Mouse (Mus musculus) liver, adult (tissue): ENCODE measurements around the gene Trf.

Source experiments
- GATA4 ChIP-seq: IDR thresholded peaks from 2 replicates; pipeline ENCODE4 v1.6.1; 2014; ENCODE audit warnings: mild to moderate bottlenecking, low read length; ENCODE audit not compliant: insufficient replicate concordance

Gene Trf

DNA sequence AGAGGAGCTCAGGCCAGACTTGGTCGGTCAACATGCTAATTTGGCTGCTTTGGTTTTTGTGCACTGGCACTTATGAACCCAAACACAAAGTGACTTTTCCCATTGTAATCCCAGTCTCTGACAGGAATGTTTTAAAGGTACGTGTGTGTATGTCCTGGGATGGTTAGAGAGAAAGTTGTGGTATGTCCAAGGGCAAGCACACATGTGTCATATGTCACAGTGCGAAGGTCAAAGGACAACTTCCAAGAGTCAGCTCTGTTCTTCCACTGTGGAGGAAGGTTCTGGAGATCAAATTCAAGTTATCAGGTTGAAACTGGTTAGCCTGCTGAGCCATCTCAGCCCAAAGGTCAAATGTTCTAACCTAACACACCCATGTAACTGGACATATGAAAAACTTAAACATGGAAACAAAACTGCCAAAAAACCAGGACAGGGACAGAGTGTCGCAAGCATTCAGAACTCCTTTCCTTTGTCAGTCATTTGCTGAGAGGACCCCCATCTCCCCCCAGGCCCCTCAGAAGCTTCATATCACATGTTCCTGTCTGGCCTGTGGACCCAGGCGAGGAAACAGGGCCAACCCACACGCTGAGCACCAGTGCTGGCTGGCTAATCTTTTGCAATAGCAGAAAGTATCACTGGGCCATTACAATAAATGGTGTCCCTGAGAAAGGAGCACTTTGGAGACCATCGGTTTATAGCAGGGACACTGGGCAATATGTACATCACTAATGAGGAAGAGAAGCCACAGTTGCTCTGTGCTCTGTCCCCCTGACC, 2.2 kb upstream of the Trf start:
- TF ChIP-seq GATA4 = no peak

DNA sequence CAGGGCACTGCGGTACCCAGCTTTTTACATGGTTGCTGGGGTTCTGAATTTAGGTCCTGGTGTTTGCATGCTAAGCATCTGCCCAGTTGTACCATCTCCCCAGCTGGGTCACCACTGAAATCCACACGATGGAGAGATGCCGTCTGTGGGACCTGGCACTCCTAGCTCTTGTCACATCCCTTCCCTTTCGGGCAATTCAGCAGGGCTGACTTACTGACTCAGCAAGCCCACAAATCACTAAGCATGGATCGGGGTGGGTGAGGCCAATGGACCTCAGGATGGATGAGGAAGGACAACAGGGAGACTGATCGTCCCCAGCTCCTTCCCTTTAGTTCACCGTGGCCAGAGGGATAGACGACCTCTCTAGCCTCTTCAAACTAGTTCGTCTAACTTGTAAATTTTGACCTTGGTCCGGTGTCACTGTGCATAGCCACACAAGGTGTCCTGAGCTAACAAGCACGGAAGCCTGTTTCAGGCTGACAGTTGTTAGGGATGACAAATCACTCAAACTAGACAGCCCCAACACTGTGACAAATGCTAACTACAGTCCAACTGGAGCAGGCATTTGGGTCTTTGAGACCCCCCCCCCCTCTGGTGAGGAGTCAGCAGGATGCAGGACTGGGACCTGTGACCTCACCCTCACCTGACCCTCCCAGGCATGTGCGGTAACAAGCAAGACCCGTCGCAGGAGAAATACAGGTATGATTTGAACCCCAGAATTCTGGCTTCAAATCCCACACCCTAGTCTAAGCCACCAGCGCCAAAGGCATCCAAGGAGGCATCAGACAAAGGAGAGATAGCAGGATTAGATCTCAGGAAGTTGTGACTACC, 992 bp downstream of the Trf start:
- no peak for TF ChIP-seq GATA4

DNA sequence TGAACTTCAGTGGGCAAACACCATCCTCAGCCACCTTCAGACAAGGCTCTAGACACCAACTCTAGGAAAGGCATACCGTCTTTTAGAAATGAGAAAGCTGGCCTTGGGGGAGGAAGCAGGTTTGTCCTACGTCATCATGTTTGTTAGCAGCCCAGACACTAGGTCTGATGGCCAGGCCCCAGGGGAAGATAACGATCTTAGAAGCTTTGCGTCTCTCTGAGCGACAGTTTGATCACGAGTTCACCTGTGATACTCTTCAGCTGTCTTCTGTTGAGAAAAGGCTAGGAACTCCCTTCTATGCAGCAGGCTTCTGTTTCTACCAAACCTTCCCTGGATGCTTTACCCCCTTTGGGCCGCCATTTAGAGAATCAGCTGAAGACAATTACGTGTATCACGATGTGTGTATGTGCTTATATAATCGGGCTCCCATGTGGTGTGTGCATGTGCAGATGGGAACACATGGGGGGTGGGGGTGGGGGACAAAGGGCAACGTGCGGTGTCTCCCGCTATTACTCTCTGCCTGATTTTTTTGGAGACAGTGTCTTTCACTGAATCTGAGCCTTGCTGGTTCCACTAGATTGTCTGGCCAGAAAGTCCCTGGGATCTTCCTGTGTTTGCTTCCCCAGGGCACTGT, 1.8 kb downstream of the Trf start:
- peak; percentile 90; the same call in 1 of the 2 replicates for TF ChIP-seq GATA4

DNA sequence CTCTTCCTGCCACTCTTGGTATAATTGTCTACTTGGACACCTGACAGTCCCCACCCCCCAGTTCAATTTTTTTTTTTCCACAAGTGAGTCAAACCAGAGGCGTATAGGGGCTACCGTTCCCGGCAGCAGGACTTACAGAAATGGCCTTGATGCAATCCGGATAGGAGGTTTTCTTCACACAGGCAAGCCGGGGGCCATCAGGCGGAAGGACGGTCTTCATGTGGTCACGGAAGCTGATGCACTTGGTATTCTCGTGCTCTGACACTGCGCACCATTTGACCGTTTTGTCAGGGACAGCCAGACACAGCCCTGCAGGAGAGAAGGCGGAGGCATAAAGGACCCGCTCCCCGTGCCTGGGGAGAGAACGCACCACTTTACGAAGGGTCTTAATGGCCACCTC, 2.5 kb downstream of the Trf start:
- no peak for TF ChIP-seq GATA4

DNA sequence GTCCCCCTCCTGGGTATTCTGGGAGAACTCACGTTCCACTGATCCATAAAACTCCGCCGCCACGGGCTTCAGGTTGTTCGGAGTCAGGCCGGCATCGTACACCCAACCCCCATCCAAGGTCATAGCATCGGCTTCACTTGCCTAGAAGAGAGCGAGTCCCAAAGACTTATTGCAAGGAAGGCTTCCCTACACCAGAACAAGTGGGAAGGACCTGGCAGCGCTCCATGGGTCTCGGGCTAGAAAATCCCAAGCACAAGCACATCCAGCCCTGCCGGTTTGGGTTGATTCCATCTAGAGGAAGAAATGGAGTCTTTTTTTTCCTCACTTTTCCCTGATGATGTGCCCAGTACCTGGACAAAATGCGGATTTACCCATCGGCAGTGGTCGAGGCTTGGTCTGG, 3.4 kb downstream of the Trf start:
- no peak for TF ChIP-seq GATA4

DNA sequence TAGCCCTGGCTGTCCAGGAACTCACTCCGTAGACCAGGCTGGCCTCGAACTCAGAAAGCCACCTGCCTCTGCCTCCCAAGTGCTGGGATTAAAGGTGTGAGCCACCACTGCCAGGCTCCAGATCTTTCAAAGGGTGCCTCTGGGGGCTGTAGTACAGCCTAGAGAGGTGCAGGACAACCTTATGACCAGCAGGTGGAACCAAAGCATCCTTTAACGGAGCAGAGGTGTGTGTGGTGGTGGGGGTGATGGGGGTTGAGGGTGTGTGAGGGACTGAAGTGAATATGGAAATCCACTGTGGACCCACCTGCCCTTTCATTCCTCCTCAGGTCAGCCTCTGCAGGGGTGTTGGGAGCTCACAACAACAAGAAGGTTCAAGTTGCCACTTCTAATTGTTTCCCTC, 4.8 kb downstream of the Trf start:
- TF ChIP-seq GATA4 = no peak

DNA sequence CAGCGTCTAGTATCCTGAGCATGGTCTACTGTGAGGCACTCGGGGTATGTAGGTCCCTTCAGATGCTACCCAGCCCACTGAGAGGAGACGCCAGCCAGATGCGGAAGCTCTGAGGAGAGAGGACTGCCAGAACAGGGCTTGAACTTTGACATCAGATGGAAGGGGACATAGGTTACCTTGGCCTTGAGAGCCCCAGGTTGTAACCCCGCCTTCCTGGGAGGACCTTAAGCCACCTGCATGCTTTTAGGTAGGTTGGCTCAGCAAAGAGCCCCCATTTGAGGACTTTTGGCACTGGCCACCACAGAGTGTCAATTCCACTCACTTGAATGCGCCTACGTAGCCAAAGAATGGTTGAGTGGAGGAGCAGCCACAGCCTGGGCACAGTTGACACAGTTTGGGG, 5.5 kb downstream of the Trf start:
- no peak for TF ChIP-seq GATA4

DNA sequence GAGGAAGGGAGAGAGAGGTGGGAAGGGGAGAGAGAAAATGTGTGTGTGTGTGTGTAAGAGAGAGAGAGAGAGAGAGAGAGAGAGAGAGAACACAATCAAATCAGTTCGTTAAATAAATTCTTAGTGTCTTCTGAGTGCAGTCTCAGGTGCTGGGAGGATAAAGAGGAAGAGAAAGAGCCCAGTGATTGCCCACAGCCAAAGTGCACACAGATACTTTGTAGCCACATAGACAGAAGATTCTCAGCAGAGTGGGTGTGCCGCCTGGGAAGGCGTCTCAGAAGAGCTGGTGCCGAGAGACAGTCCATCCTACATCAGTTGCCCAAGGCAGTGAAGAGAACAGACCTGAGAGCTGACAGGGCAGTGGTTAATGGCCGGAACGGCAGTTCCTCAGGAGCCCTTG, 16.0 kb downstream of the Trf start:
- TF ChIP-seq GATA4 = no peak

DNA sequence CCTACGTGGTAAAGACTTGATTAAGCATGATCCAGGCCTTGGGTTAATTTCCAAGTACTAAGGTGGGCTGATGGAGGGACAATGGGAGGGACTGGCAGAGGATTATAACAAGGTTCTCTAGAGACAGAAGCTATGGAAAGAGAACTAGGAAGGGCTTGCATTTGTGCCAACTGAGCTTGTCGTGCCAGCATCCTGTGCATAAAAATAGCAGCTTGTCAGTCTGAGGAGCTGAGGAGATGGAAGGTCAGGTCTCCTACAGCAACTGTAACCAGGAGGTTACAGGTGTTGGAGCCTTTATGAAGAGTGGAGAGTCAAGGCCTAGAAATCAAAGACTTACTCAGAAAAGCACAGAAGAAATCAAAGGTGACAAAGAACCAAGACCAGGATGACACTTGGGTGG, 16.6 kb downstream of the Trf start:
- no peak for TF ChIP-seq GATA4

DNA sequence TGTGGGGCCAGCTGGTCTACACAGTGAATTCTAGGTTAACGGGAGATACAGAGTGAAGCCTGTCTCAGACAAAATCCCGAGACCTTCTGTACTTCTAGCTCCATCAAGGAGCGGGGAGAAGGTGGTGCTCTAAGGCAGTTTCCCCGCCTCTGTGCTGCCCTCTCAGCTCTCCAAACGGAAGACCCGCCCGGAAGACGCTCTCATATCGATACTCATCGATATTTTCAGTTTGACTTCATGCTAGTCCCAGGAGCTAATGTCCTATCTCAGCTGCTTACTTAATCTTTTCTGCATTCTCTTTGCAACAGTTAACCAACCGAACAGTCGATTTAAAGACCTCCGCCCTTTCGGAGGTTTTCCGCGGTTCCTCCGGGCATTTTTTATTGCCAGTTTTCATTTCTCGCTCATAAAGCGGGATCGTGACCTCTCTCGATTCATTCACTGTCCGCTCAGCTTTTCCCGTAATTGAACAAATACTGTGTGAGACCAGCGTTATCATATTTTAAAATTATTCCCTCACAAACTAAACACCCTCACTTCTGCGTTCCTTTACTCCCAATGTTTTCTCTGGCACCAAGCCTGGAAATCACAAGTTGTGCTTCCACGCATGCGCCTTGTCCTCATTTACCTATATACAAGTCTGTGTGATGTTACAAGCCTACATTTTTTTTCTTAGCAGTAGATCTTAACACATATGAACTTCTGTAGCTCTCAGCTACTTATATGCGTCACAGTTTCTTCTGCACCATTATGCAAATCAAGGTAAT, 17.4 kb downstream of the Trf start:
- no peak for TF ChIP-seq GATA4

DNA sequence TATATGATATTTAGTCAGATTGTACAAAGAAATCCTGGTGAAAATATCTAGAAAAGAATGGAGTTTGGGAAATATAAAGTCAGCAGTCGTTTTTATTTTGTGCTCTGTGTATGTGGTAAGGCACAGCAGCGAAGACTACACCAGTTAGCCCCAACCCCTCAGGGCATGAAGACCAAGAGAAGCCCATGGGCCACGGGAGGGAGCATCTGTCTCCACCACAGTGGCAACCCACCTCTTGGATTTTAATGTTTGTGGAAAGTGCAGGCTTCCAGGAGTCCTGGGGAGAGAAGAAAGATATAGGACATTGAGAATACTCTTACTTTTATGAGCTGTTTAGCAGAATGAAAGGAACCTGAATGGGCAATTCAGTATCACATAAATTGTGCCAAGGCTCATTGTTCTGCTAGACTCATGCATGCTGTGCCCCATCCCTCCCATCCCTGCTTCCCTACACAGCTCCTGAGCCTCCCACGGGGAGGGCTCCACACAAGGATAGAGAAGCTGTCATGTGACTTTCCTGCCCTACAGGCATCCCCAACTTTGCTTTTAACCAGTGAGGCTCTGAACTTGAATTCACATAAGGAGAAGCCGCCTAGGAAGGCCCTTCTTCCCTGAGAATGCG, 21.3 kb downstream of the Trf start:
- no peak for TF ChIP-seq GATA4

DNA sequence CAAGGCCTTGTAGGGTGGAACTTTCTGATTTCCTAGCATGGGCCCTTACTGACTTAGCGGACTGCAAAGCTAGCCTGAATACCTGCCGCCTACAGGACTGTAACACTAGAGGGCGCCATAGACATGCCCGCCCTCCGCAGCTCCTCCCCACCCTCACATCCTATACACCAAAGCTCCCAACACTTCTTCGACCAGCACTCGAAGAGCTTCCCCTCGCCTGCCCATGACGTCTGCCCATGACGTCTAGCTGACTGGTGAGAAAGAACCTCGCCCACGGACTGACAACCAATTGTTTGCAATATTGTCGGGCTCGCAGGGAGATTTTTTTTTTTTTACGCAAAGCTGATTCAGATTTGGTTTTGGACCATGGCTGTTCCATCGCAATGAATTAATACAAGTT, 22.4 kb downstream of the Trf start:
- TF ChIP-seq GATA4 = no peak

DNA sequence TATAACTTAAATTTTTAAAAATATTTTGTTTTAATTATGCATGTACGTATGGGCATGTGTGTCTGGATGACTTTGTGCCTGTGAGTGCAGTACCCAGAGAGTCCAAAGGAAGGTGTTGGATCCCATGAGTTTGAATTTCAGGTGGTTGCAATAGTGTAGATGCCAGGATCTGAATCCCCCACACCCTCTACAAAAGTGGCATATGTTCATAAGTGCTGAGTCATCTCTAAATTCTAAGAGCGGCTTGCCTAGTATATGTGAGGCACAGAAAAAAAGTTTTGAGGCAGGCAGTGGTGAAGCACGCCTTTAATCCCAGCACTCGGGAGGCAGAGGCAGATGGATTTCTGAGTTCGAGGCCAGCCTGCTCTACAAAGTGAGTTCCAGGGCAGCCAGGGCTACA, 24.5 kb downstream of the Trf start:
- TF ChIP-seq GATA4 = no peak

DNA sequence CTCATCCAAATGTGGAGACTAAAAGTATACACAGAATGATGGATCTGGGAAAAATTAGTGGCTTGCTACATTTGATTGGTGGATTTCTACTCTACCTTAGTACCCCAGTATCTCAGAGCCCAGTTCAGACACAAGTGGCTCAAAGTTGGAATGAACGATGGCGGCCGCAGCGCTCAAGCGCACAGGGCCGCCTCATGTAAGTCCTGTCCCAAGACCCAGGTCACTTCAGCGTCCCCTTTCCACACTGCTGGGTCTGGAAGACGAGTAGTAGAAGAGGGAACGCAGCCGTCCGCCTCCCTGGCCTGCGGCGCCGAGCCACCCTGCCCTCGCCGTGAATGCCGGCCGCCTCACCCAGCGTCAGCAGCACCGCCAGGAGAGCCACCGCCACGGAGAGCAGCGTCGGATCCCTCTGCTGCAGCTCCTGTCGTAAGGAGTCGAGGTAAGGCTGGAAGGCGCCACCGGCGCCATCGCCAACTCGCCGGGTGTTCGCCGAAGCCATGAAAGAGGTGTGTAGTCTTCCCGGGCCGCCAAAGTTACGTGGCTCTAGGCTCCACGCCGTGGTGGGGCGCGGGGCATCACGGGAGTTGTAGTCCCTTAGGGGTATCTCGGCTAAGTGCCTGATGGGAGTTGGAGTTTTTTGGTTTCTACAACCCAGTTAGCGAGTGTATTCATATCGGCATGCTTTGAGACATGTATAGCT, 28.5 kb downstream of the Trf start, which contains the start of gene Srprb:
Gene Srprb (minus strand): TSS at position 577 of the 700 bp plus-strand sequence.
- TF ChIP-seq GATA4 = peak; percentile 60; the same call in 1 of the 2 replicates
